Mouse (Mus musculus): Measurements from ENCODE around the gene Nfkb1. TPM values are rescaled to one million over a fixed set of nuclear protein-coding genes. Genes with fewer than 3 reads are reported as not detected.

The Nfkb1 gene
- polyA plus RNA-seq, 1 experiment from 2014 or later, result 35.9 TPM

- no peaks in the 10 kb centered on the region for H3K27me3 ChIP-seq (replicated peaks; ENCODE audit: insufficient read depth, low read length)
- no peak for TF ChIP-seq CTCF (IDR thresholded peaks at IDR 0.05)
- TF ChIP-seq EP300 (IDR thresholded peaks at IDR 0.05), result no peak
- 48% methylated on average over 6 of the region's 6 CpGs for WGBS
- ATAC-seq, result no peak
- H3K4me1 ChIP-seq (ENCODE audit: insufficient read depth, low read depth, low read length), result peaks cover 20% of the 10 kb centered on the region
- peak overlapping the region; percentile 21; the same call in 1 of the 2 replicates for H3K27ac ChIP-seq (ENCODE audit: low read length)
- no peaks in the 10 kb centered on the region for H3K36me3 ChIP-seq (ENCODE audit: insufficient read depth, low read length)
- no peak overlapping the region for H3K4me3 ChIP-seq (ENCODE audit: low read depth, low read length)
- DNase-seq (ENCODE audit: low spot score), result no peak
- H3K9me3 ChIP-seq (ENCODE audit: low read length), result no peaks in the 10 kb centered on the region
- H3K9ac ChIP-seq (replicated peaks; ENCODE audit: low read depth), result no peak overlapping the region
- no peak overlapping the region for H3K4me2 ChIP-seq (replicated peaks; ENCODE audit: low read depth, low read length)
These were observed 8.1 kb downstream of the Nfkb1 start for GRCm38 (mm10) chr3:135683275-135683674.

GRCm38 (mm10) chr3:135682240-135682639, 9.1 kb downstream of the Nfkb1 start:
- no peak overlapping the region for H3K9ac ChIP-seq (replicated peaks; ENCODE audit: low read depth)
- H3K4me1 ChIP-seq (ENCODE audit: insufficient read depth, low read depth, low read length), result peaks cover 16% of the 10 kb centered on the region
- H3K9me3 ChIP-seq (ENCODE audit: low read length), result no peaks in the 10 kb centered on the region
- H3K27ac ChIP-seq (ENCODE audit: low read length), result no peak overlapping the region
- WGBS, result 37% methylated on average over 3 of the region's 3 CpGs
- H3K36me3 ChIP-seq (ENCODE audit: insufficient read depth, low read length), result no peaks in the 10 kb centered on the region
- peak; percentile 44 for DNase-seq (ENCODE audit: low spot score)
- TF ChIP-seq CTCF (IDR thresholded peaks at IDR 0.05) (no peak), EP300 (IDR thresholded peaks at IDR 0.05) (no peak)
- ATAC-seq, result peak; percentile 64
- no peak overlapping the region for H3K4me2 ChIP-seq (replicated peaks; ENCODE audit: low read depth, low read length)
- no peak overlapping the region for H3K4me3 ChIP-seq (ENCODE audit: low read depth, low read length)
- no peaks in the 10 kb centered on the region for H3K27me3 ChIP-seq (replicated peaks; ENCODE audit: insufficient read depth, low read length)

- Histone ChIP-seq H3K36me3 (ENCODE audit: insufficient read depth, low read length) (no peaks in the 10 kb centered on the region), H3K4me1 (ENCODE audit: insufficient read depth, low read depth, low read length) (peaks cover 19% of the 10 kb centered on the region), H3K4me2 (replicated peaks; ENCODE audit: low read depth, low read length) (0 out of 2 replicates have a peak overlapping the region, but pooled peaks have one; percentile 22), H3K4me3 (ENCODE audit: low read depth, low read length) (no peak overlapping the region), H3K27me3 (replicated peaks; ENCODE audit: insufficient read depth, low read length) (no peaks in the 10 kb centered on the region), H3K9ac (replicated peaks; ENCODE audit: low read depth) (no peak overlapping the region), H3K27ac (ENCODE audit: low read length) (0 out of 2 replicates have a peak overlapping the region, but pooled peaks have one; percentile 3), H3K9me3 (ENCODE audit: low read length) (no peaks in the 10 kb centered on the region)
- ATAC-seq (peak; percentile 70), DNase-seq (ENCODE audit: low spot score) (peak; percentile 54)
- WGBS, result 21% methylated on average over 8 of the region's 8 CpGs
- TF ChIP-seq EP300 (IDR thresholded peaks at IDR 0.05) (peak; percentile 50; the same call in 1 of the 2 replicates), CTCF (IDR thresholded peaks at IDR 0.05) (no peak)
These were observed 10.0 kb downstream of the Nfkb1 start for GRCm38 (mm10) chr3:135681272-135681783.

GRCm38 (mm10) chr3:135680213-135680843, 11.0 kb downstream of the Nfkb1 start:
- ATAC-seq (no peak), DNase-seq (ENCODE audit: low spot score) (no peak)
- Histone ChIP-seq H3K27me3 (replicated peaks; ENCODE audit: insufficient read depth, low read length) (no peaks in the 10 kb centered on the region), H3K4me3 (ENCODE audit: low read depth, low read length) (no peak overlapping the region), H3K4me1 (ENCODE audit: insufficient read depth, low read depth, low read length) (peaks cover 23% of the 10 kb centered on the region), H3K27ac (ENCODE audit: low read length) (no peak overlapping the region), H3K36me3 (ENCODE audit: insufficient read depth, low read length) (no peaks in the 10 kb centered on the region), H3K9ac (replicated peaks; ENCODE audit: low read depth) (no peak overlapping the region), H3K9me3 (ENCODE audit: low read length) (no peaks in the 10 kb centered on the region), H3K4me2 (replicated peaks; ENCODE audit: low read depth, low read length) (no peak overlapping the region)
- no peak for TF ChIP-seq CTCF (IDR thresholded peaks at IDR 0.05)
- no peak for TF ChIP-seq EP300 (IDR thresholded peaks at IDR 0.05)
- 71% methylated on average over 6 of the region's 6 CpGs for WGBS

- Histone ChIP-seq H3K4me2 (replicated peaks; ENCODE audit: low read depth, low read length) (no peak overlapping the region), H3K4me1 (ENCODE audit: insufficient read depth, low read depth, low read length) (peaks cover 18% of the 10 kb centered on the region; the same call in 1 of the 2 replicates), H3K9me3 (ENCODE audit: low read length) (no peaks in the 10 kb centered on the region), H3K36me3 (ENCODE audit: insufficient read depth, low read length) (no peaks in the 10 kb centered on the region), H3K27ac (ENCODE audit: low read length) (no peak overlapping the region), H3K9ac (replicated peaks; ENCODE audit: low read depth) (no peak overlapping the region), H3K27me3 (replicated peaks; ENCODE audit: insufficient read depth, low read length) (no peaks in the 10 kb centered on the region), H3K4me3 (ENCODE audit: low read depth, low read length) (no peak overlapping the region)
- TF ChIP-seq CTCF (IDR thresholded peaks at IDR 0.05), result no peak
- no peak for TF ChIP-seq EP300 (IDR thresholded peaks at IDR 0.05)
- 50% methylated on average over 5 of the region's 5 CpGs for WGBS
- DNase-seq (ENCODE audit: low spot score) (no peak), ATAC-seq (no peak)
These were observed 14.3 kb downstream of the Nfkb1 start for GRCm38 (mm10) chr3:135677064-135677463.

- H3K36me3 ChIP-seq (ENCODE audit: insufficient read depth, low read length), result no peaks in the 10 kb centered on the region
- 65% methylated on average over 2 of the region's 2 CpGs for WGBS
- H3K27ac ChIP-seq (ENCODE audit: low read length), result no peak overlapping the region
- H3K9me3 ChIP-seq (ENCODE audit: low read length), result no peaks in the 10 kb centered on the region
- ATAC-seq (no peak), DNase-seq (ENCODE audit: low spot score) (no peak)
- no peak overlapping the region for H3K4me2 ChIP-seq (replicated peaks; ENCODE audit: low read depth, low read length)
- no peak overlapping the region for H3K9ac ChIP-seq (replicated peaks; ENCODE audit: low read depth)
- no peaks in the 10 kb centered on the region for H3K27me3 ChIP-seq (replicated peaks; ENCODE audit: insufficient read depth, low read length)
- H3K4me1 ChIP-seq (ENCODE audit: insufficient read depth, low read depth, low read length), result peaks cover 16% of the 10 kb centered on the region; the same call in 1 of the 2 replicates
- no peak overlapping the region for H3K4me3 ChIP-seq (ENCODE audit: low read depth, low read length)
- TF ChIP-seq CTCF (IDR thresholded peaks at IDR 0.05) (no peak), EP300 (IDR thresholded peaks at IDR 0.05) (no peak)
These were observed 15.0 kb downstream of the Nfkb1 start for GRCm38 (mm10) chr3:135676364-135676763.
